Mouse (Mus musculus): ENCODE data around the gene H2-M10.6. TPM values are rescaled to one million over a fixed set of nuclear protein-coding genes. Genes with fewer than 3 reads are reported as not detected.

Gene H2-M10.6
- polyA plus RNA-seq, 1 experiment from 2014 or later, result not detected

DNA sequence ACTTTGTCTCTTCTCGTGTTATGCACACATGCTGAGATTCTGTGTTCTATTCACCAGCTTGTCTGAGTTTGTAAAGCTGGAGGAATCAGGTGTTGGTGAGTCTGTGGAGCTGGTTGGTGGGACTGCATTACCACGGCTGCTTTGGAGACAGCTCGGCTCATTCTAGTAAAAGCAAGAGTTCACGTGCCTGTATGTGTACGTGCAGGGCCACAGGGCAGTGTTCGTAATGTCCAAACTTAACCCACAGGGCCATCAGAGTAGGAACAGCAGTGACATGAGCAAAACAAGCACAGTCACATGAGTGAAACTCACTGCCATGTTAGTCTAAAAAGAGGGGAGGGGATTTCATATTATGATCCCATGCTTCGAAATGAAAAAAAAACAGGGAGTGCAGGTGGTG, 31.7 kb downstream of the H2-M10.6 start:
- no peaks in the 10 kb centered on the region for H3K9me3 ChIP-seq (replicated peaks)
- H3K9ac ChIP-seq, result 0 out of 2 replicates have a peak overlapping the region, but pooled peaks have one; percentile 24
- H3K4me3 ChIP-seq (replicated peaks), result no peak overlapping the region
- H3K27ac ChIP-seq, result peak overlapping the region; percentile 11; the same call in 1 of the 2 replicates
- DNase-seq, result no peak
- 0 out of 2 replicates have a peak, but pooled peaks cover 8% of the 10 kb centered on the region for H3K27me3 ChIP-seq
- H3K4me2 ChIP-seq, result peak overlapping the region; percentile 43
- no peaks in the 10 kb centered on the region for H3K36me3 ChIP-seq
- H3K4me1 ChIP-seq (replicated peaks), result peaks cover 70% of the 10 kb centered on the region
- peak; percentile 22; the same call in 1 of the 2 replicates for ATAC-seq (ENCODE audit: low read depth)
- 50% methylated on average over 7 of the region's 7 CpGs for WGBS (ENCODE audit: insufficient replicate concordance)

DNA sequence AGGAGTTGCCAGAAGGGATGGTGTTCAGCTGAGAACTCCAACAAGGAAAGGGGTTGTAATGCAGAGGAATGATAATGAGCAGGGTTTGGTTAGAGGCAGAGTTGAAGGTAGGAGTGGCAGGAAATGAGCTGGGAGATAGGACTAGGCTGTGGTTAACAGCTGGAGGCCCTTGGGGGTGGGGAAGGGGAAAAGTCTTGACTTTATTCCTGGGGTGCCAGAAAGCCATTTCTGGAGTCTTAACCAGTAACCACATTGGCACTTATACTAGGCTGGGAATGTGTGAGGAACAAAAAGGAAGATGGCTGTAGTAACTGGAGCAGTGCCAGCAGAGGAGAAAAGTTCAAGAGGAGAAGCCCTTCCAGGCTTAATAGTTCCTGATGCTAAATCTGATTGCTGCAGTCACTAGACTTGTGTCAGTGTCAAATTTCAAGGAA, 32.3 kb downstream of the H2-M10.6 start:
- Histone ChIP-seq H3K27ac (no peak overlapping the region), H3K4me1 (replicated peaks) (peaks cover 64% of the 10 kb centered on the region), H3K4me3 (replicated peaks) (no peak overlapping the region), H3K36me3 (no peaks in the 10 kb centered on the region), H3K4me2 (peak overlapping the region; percentile 43), H3K27me3 (0 out of 2 replicates have a peak, but pooled peaks cover 3% of the 10 kb centered on the region), H3K9ac (0 out of 2 replicates have a peak overlapping the region, but pooled peaks have one; percentile 36), H3K9me3 (replicated peaks) (no peaks in the 10 kb centered on the region)
- ATAC-seq (ENCODE audit: low read depth) (peak; percentile 87), DNase-seq (no peak)

GRCm38 (mm10) chr17:36844725-36845124, 32.8 kb downstream of the H2-M10.6 start:
- H3K27ac ChIP-seq, result 0 out of 2 replicates have a peak overlapping the region, but pooled peaks have one; percentile 41
- H3K4me2 ChIP-seq, result no peak overlapping the region
- no peaks in the 10 kb centered on the region for H3K36me3 ChIP-seq
- no peak overlapping the region for H3K4me3 ChIP-seq (replicated peaks)
- WGBS (ENCODE audit: insufficient replicate concordance), result 74% methylated on average over 1 of the region's 1 CpGs
- no peak overlapping the region for H3K9ac ChIP-seq
- DNase-seq (no peak), ATAC-seq (ENCODE audit: low read depth) (no peak)
- H3K27me3 ChIP-seq, result 0 out of 2 replicates have a peak, but pooled peaks cover 3% of the 10 kb centered on the region
- H3K9me3 ChIP-seq (replicated peaks), result no peaks in the 10 kb centered on the region
- peaks cover 61% of the 10 kb centered on the region for H3K4me1 ChIP-seq (replicated peaks)

DNA sequence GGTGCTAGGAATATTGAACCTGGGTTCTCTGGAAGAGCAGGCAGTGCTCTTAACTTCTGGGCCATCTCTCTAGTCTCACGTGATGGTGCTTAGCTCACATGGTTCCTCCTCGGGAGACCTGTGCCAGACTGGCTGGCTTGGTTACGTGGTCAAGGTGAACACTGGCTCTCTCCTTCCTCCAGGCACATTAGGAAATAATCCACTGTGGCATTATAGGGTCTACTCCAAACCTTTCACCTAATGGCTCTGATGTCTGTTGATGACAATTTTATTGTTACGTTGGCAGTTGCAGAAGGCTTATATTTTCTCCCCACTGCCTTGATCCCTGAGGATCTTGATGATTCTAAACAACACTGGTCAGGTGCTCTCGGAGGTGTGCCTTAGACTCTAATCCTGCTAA, 36.9 kb downstream of the H2-M10.6 start:
- no peak overlapping the region for H3K4me2 ChIP-seq

GRCm38 (mm10) chr17:36849992-36850391, 38.0 kb downstream of the H2-M10.6 start:
- no peak overlapping the region for H3K4me3 ChIP-seq (replicated peaks)
- H3K27me3 ChIP-seq, result no peaks in the 10 kb centered on the region
- H3K27ac ChIP-seq, result no peak overlapping the region
- ATAC-seq (ENCODE audit: low read depth), result no peak
- no peak overlapping the region for H3K4me2 ChIP-seq
- peaks cover 14% of the 10 kb centered on the region for H3K36me3 ChIP-seq
- H3K4me1 ChIP-seq (replicated peaks), result peaks cover 26% of the 10 kb centered on the region
- WGBS (ENCODE audit: insufficient replicate concordance), result 85% methylated on average over 2 of the region's 2 CpGs
- H3K9ac ChIP-seq, result no peak overlapping the region
- H3K9me3 ChIP-seq (replicated peaks), result no peaks in the 10 kb centered on the region
- DNase-seq, result no peak

More for the DNA sequence above, 36.9 kb downstream of the H2-M10.6 start:
- Histone ChIP-seq H3K27me3 (no peaks in the 10 kb centered on the region), H3K36me3 (peaks cover 9% of the 10 kb centered on the region), H3K4me3 (replicated peaks) (no peak overlapping the region), H3K9ac (no peak overlapping the region), H3K4me1 (replicated peaks) (peaks cover 37% of the 10 kb centered on the region), H3K9me3 (replicated peaks) (no peaks in the 10 kb centered on the region), H3K27ac (no peak overlapping the region)
- 59% methylated on average over 5 of the region's 5 CpGs for WGBS (ENCODE audit: insufficient replicate concordance)
- no peak for DNase-seq
- ATAC-seq (ENCODE audit: low read depth), result no peak

GRCm38 (mm10) chr17:36851200-36851599, 39.2 kb downstream of the H2-M10.6 start:
- H3K9me3 ChIP-seq (replicated peaks), result no peaks in the 10 kb centered on the region
- no peak overlapping the region for H3K4me2 ChIP-seq
- no peak overlapping the region for H3K27ac ChIP-seq
- peaks cover 14% of the 10 kb centered on the region for H3K4me1 ChIP-seq (replicated peaks)
- no peaks in the 10 kb centered on the region for H3K27me3 ChIP-seq
- H3K9ac ChIP-seq, result no peak overlapping the region
- no peak for ATAC-seq (ENCODE audit: low read depth)
- peaks cover 21% of the 10 kb centered on the region for H3K36me3 ChIP-seq
- 82% methylated on average over 5 of the region's 5 CpGs for WGBS (ENCODE audit: insufficient replicate concordance)
- no peak for DNase-seq
- H3K4me3 ChIP-seq (replicated peaks), result no peak overlapping the region

DNA sequence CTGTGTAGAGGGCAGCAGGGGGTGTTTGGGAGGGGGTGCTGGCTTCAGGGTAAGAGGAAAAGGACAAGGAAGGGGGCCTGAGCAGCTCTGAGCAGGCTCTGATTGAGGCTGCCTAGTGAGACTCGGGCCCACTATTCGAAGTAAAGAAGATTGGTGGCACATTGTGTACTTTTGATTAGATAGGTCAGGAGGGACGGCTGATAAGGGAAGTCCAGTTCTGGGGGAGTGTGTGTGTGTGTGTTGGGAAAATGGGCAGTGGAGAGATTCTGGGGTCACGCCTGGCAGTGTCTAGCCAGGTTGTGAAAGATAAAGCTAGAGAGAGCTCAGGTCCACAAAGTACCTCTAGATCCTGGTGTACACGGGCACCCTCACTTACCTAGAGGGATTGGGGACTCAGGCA, 39.7 kb downstream of the H2-M10.6 start:
- Histone ChIP-seq H3K9ac (no peak overlapping the region), H3K36me3 (peaks cover 25% of the 10 kb centered on the region), H3K4me3 (replicated peaks) (no peak overlapping the region), H3K9me3 (replicated peaks) (no peaks in the 10 kb centered on the region), H3K27ac (no peak overlapping the region), H3K4me1 (replicated peaks) (peaks cover 9% of the 10 kb centered on the region; the same call in 1 of the 2 replicates), H3K27me3 (no peaks in the 10 kb centered on the region), H3K4me2 (no peak overlapping the region)
- no peak for DNase-seq
- WGBS (ENCODE audit: insufficient replicate concordance), result 27% methylated on average over 5 of the region's 5 CpGs
- no peak for ATAC-seq (ENCODE audit: low read depth)

DNA sequence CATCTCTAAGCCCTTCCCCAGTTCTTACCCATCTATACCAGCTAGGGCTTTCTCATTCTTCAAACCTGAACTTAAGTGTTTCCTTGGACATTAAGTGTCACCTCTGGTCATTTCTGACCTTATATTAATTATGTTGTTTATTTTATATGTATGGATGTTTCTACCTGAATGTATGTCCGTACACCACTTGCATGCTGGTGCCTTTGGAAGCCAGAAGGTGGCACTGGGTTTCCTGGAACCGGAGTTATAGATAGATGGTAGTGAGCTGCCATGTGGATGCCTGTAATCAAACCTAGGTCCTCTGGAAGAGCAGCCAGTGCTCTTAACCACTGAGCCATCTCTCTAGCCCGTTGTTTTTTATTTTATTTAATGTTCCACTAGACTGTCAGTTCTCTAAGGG, 43.5 kb downstream of the H2-M10.6 start:
- Histone ChIP-seq H3K4me2 (no peak overlapping the region), H3K9me3 (replicated peaks) (no peaks in the 10 kb centered on the region), H3K4me1 (replicated peaks) (peaks cover 7% of the 10 kb centered on the region; the same call in 1 of the 2 replicates), H3K27me3 (peaks cover under 1% of the 10 kb centered on the region; the same call in 1 of the 2 replicates), H3K27ac (no peak overlapping the region), H3K9ac (no peak overlapping the region), H3K4me3 (replicated peaks) (no peak overlapping the region), H3K36me3 (peaks cover 42% of the 10 kb centered on the region)
- ATAC-seq (ENCODE audit: low read depth) (peak; percentile 48), DNase-seq (no peak)
- WGBS (ENCODE audit: insufficient replicate concordance), result 74% methylated on average over 3 of the region's 3 CpGs

DNA sequence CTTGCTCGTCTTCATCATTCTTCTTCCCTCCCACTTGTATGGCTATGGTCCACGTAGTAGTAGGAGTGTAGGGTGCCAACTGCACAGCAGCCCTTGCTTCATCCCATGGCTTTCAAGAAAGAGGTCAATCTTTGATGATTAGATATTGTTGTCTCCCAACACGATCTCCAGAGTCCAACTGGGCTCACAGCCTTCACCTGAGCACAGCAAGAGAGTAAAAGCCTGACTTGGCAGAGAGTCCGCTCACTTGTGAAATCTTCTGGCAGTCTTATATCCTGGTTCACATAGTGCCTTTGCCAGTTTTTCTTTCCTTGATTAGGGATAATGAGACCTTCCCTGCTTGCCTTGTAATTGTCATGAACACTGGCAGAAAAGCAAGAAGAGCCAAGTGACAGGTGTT, 44.3 kb downstream of the H2-M10.6 start:
- no peak overlapping the region for H3K4me2 ChIP-seq
- no peak overlapping the region for H3K9ac ChIP-seq
- DNase-seq, result no peak
- 81% methylated on average over 4 of the region's 4 CpGs for WGBS (ENCODE audit: insufficient replicate concordance)
- ATAC-seq (ENCODE audit: low read depth), result no peak
- no peak overlapping the region for H3K4me3 ChIP-seq (replicated peaks)
- H3K36me3 ChIP-seq, result peaks cover 42% of the 10 kb centered on the region
- peaks cover 5% of the 10 kb centered on the region; the same call in 1 of the 2 replicates for H3K4me1 ChIP-seq (replicated peaks)
- H3K27ac ChIP-seq, result no peak overlapping the region
- peaks cover 8% of the 10 kb centered on the region for H3K27me3 ChIP-seq
- H3K9me3 ChIP-seq (replicated peaks), result no peaks in the 10 kb centered on the region

DNA sequence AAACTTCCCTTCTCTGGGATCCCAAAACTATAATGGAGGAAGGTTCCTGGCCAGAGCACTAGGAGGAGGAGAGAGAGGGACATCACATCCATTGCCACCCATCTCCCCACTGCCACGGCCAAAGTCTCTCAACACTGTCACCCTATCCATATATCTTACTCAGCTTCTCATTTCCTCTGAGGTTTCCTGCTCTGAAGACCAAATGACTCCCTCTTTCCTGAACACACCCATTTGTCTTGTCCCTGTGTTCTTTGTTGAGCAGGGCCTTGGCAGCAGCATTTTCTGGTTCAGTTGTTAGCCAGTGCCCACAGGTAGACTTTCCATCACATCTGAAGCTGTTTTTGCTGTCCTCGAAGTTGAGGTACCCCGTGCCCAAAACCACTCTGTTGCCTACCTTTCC, 46.2 kb downstream of the H2-M10.6 start:
- Histone ChIP-seq H3K27me3 (peaks cover 26% of the 10 kb centered on the region), H3K9ac (no peak overlapping the region), H3K4me2 (no peak overlapping the region), H3K4me1 (replicated peaks) (no peaks in the 10 kb centered on the region), H3K4me3 (replicated peaks) (no peak overlapping the region), H3K36me3 (peaks cover 33% of the 10 kb centered on the region), H3K9me3 (replicated peaks) (no peaks in the 10 kb centered on the region), H3K27ac (no peak overlapping the region)
- WGBS (ENCODE audit: insufficient replicate concordance), result 40% methylated on average over 3 of the region's 3 CpGs
- ATAC-seq (ENCODE audit: low read depth) (no peak), DNase-seq (no peak)

DNA sequence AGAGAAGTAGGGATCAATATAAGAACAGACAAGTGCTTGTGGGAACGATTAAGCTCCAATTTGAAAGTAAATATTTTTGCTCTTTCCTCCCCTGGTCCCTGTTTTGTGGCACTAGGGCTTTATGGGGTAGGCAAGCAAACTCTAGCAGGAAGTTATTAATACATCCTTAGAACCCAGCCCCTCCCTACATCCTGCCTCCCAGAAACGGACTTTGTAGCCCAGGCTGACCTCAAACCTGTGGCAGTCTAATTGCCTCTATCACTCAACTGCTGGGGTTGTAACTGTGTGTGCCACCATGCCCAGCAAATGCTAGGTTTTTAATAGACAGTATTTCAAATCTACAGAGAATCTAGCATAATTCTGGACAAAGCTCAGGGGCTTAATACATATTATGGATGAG, 49.7 kb downstream of the H2-M10.6 start:
- Histone ChIP-seq H3K9ac (no peak overlapping the region), H3K27me3 (peaks cover 61% of the 10 kb centered on the region), H3K9me3 (replicated peaks) (no peaks in the 10 kb centered on the region), H3K27ac (no peak overlapping the region), H3K4me3 (replicated peaks) (no peak overlapping the region), H3K4me1 (replicated peaks) (peaks cover 17% of the 10 kb centered on the region), H3K36me3 (peaks cover 16% of the 10 kb centered on the region), H3K4me2 (no peak overlapping the region)
- 31% methylated on average over 2 of the region's 2 CpGs for WGBS (ENCODE audit: insufficient replicate concordance)
- ATAC-seq (ENCODE audit: low read depth) (no peak), DNase-seq (no peak)

Data from liver, embryonic 13.5 days (tissue).